Mouse (Mus musculus): ENCODE results near the gene Gm20918. TPM values are rescaled to one million over a fixed set of nuclear protein-coding genes. Genes with fewer than 3 reads are reported as not detected.
"Not testable (repeated sequence)": the region's sequence is repeated elsewhere in the genome, so short reads cannot be mapped to it uniquely, and the experiment has no call there.

The Gm20918 gene
- polyA plus RNA-seq (2014; fragmentation: Nextera tagmentation; extraction: Ambion mirVana) = not detected in 2 replicates

- not testable (repeated sequence) for H3K9me3 ChIP-seq (ENCODE audit: control insufficient read depth, low read length); H3K27ac ChIP-seq (ENCODE audit: low read depth, low read length); H3K9ac ChIP-seq (ENCODE audit: low read length); H3K27me3 ChIP-seq (ENCODE audit: control insufficient read depth, insufficient read depth, low read length); H3K4me1 ChIP-seq (replicated peaks; ENCODE audit: control insufficient read depth, insufficient read depth, low read length); H3K4me2 ChIP-seq (ENCODE audit: low read depth, low read length, severe bottlenecking); ATAC-seq (replicated peaks; ENCODE audit: low FRiP score); H3K36me3 ChIP-seq (ENCODE audit: control insufficient read depth, insufficient read depth, low read length); DNase-seq (ENCODE audit: low spot score); H3K4me3 ChIP-seq (ENCODE audit: low read depth, low read length)
Observed at GRCm38 (mm10) chrY:5043637-5044036, at the start of gene Gm20918. Gene Gm20918, plus strand, starts transcription at chrY:5043937.

Other genes starting within 250 kb of the Gm20918 start
- gene Gm21820, start 205.5 kb downstream of the Gm20918 start, polyA plus RNA-seq (2014; fragmentation: Nextera tagmentation; extraction: Ambion mirVana) = not detected in 2 replicates